Mouse (Mus musculus) layer of hippocampus, adult 9-11 months (tissue): ENCODE measurements around the gene Btnl2.

Experiments
- DNase-seq: peaks from one replicate; pipeline ENCODE4 v3.0.0; 2022

Btnl2 gene

DNA sequence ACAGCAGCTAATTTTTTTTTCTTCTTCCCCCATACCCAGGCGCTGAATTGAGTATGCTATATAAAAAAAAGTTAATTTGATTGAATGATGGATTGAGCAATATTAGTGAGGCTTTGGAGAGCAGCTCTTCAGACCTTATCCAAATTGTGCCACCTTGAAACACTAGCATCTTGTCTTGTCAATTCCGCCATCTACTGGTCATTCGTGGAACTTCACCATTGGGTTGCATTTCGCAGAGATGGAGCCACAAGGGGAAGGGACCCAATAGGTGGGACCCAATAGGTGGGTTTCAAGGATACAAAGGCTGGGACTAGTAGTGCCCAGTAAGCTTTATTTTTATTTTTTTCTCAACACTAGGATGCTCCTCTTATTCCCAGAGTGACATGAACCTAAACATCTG, 5.2 kb upstream of the Btnl2 start:
- DNase-seq: peak; percentile 72

DNA sequence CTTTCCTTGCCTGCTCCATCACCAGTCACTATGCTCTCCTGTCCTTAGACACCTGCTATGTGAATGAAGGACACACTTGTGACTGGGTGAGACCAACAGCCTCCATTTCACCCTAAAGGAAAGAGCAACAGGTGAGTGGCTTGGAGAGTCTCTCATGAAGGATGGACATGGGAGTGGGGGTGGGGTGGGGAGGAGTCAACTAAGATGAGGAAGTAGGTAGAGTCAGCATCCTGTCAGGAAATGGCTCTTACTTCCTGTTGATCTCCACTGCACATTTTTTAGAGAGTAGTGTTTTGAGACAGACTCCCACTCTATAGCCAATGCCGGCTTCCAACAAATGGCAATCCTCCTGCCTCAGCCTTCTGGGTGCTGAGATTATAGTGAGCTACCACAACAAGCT, 318 bp downstream of the Btnl2 start:
- no peak for DNase-seq

DNA sequence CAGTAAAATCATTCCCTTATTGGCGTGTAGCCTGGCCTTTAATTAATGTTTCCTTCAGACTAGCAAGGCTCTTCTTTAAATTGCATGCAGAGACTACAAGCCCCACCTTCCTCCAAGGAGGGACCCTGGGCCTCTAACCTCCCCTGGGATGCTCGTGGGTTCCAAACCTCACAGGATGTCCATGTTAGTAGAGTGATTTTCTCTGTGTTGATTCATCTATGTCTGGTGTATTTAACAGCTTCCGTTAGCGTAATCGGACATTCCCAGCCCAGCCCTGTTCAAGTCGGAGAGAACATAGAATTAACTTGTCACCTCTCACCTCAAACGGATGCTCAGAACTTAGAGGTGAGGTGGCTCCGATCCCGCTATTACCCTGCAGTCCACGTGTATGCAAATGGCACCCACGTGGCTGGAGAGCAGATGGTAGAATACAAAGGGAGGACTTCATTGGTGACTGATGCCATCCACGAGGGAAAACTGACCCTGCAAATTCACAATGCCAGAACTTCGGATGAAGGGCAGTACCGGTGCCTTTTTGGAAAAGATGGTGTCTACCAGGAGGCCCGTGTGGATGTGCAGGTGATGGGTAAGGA, 8.4 kb downstream of the Btnl2 start:
- DNase-seq: no peak

DNA sequence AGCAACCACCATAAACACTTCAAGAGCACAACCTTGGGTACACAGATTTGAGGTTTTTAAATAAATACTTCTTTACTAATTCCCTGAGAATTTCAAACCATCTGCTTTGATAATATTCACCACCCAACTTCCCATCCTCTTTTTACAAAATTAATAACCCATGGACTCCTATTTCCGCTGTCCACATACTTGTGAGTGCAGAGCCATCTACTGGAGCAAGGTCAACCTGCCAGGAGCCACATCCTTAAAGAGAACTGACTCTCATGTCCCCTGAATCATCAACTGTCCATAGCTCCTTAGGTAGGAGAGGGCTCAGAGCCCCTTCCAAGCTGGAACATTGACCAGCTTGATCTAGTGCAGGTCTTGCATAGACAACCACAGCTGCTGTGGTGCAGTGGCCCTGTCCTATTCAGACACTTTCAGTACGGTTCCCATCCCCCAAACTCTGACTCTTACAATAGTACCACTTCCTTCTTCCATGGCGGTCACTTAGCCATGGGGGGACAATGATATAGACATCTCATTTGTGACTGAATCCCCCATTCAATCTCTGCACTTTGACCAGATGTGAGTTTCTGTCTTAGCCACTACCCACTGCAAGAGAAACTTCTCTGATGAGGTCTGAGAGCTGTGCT, 9.2 kb downstream of the Btnl2 start:
- peak; percentile 25 for DNase-seq

DNA sequence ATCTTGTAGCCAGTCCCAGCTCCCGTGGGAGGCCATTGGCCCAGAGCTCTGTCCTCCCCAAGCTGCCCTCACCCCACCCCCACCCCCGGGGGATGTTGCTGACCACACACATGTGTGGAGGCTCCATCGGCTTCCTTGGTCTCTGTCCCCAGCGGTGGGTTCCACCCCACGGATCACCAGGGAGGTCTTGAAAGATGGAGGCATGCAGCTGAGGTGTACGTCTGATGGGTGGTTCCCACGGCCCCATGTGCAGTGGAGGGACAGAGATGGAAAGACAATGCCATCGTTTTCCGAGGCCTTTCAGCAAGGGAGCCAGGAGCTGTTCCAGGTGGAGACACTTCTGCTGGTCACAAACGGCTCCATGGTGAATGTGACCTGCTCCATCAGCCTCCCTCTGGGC, 10.4 kb downstream of the Btnl2 start:
- DNase-seq: no peak

DNA sequence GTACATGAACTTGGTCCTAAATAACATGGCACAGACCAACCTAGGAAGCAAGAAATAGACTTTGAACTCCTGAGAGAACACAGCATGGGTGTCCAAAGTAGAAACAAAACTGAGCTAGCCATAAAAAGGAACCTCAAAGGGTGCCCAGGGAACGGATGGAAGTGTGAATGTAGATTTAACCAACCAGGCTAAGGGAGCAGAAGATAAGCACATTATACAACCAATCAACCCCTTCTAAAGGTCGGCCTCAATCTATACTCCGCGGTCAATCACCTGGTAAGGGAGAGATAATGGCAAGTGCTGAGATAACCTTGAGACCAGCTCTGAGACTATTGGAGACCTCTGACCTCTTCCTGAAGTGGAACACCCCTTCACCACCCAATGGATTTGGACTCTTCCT, 15.9 kb downstream of the Btnl2 start:
- no peak for DNase-seq

DNA sequence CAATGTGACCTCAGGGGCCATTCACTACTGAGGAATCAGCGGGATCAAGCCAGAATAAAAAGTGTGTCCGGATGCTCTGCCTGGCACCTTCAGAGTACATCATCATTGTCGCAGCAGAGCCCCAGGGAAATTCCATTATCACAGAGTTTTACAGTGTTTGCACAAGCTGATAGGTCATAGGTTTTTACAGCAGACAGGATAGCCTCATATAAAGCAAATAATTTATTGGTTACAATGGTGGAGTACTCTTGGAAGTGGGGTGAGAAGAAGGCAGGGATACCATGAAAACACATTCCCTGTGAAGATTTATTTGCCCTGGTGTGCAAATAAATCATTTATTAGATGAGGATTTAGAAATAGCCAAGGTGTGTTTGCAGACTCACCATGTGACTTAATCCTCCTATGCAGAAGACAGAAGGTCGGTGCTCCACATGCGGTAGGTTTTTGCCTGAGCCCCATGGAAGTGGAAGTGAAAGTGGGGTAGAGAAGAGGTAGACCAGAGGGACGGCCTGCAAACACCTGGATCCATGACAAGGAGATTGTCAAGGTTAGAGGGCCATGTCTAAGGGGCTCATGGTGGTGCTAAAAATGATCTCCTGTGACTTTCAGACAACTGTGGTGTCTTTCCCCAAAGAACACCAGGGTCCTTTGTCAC, 18.6 kb downstream of the Btnl2 start:
- no peak for DNase-seq

DNA sequence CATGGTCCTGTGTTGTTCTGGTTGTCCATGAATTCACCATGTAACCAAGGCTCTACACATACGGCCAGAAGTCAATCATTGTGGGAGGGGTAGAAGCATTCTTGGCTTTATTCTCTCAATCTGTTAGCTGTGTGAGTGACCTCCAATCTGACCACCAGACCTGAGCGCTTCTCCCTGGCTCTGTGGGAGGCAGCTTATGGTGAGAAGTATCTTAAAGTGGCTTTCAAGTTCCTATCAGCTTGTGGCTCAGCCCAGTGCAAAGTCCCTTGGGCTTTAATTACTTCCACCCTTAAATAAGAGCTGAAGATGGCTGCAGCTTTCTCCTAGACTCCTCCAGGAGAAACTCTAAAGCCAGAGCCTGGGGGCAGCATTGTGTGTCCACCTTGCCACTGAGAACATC, 22.2 kb downstream of the Btnl2 start, which contains the start of gene Btnl1:
TSS of gene Btnl1 (plus strand) at position 286 of the 400 bp plus-strand sequence.
- DNase-seq: no peak

DNA sequence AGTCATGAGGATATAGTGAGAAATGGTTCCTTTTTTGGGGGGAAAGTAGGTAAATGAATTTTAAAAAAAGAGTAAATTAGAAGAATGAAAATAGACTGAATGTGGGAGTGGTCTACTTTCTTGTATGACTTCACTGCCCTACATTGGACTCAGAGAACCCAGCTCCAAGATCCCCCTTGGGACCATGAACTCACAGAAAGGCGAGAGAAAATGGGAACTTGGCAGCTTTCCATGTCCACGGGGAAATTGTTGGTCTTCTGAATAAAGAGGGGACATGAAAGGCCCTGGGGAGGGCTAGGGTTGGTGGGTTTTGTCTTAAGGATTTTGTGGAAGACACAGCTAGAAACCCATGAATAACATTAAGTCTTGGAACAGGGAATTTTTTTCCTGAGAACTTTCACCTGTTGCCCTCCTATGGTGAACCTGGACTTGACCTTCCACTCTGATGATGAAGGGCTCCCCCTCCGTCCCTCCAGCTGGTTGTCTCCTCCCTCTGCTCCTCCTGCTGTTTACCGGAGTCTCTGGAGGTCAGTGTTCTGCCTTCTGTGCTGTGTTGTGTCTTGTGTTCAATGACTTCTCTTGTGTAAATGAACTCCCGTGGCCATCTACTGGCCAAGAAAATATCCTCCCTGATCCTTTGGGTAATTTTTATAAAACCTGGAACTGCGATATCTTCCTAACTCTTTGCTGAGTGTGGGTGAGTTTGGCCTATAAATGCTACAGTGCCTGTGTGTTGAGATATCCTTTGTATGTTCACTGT, 23.0 kb downstream of the Btnl2 start:
- no peak for DNase-seq

DNA sequence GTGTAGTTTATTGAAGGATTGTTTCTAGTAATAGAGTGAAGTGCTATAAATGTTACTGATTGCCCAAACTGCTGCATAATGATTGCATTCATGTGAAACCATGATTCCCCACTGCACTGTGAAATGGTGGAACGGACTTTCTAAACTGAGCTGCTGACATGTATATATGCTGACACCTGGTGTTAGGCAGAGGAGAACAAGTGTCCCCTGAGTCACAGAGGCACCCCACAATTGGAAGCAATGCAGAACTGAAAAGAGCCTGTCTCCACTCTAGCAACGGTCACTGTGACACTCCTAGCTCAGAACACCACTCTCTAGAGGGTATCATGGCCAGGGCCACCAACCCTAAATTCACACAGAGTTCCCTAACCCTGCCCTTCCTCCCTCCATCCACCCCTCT, 24.1 kb downstream of the Btnl2 start:
- DNase-seq: no peak

DNA sequence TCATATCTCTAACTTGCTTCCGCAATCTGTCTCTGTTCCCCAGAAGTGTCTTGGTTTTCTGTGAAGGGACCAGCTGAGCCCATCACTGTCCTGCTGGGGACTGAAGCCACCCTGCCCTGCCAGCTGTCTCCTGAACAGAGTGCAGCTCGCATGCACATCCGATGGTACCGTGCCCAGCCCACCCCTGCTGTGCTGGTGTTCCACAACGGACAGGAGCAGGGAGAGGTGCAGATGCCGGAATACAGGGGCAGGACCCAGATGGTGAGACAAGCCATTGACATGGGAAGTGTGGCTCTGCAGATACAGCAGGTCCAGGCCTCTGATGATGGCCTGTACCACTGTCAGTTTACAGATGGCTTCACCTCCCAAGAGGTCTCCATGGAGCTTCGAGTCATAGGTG, 24.8 kb downstream of the Btnl2 start:
- DNase-seq: no peak

DNA sequence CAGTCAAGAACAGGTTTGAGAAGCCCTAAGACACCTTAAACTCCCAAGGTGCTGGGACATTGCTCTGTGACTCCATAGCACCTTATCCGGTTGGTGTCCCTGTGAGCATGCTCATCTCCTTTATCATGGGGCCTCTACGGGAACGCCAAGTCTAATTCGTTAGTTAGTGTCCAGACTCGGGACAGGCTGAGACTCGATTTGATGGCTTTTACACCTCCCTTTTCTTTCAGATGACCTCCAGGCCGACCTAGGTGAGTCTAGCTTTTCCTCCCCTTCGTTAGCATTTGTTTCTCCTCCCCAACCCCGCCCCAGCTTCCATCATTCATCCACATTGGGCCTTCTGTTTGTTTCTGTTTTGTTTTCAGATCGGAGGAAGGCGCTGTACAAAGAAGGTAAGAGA, 27.3 kb downstream of the Btnl2 start:
- no peak for DNase-seq

DNA sequence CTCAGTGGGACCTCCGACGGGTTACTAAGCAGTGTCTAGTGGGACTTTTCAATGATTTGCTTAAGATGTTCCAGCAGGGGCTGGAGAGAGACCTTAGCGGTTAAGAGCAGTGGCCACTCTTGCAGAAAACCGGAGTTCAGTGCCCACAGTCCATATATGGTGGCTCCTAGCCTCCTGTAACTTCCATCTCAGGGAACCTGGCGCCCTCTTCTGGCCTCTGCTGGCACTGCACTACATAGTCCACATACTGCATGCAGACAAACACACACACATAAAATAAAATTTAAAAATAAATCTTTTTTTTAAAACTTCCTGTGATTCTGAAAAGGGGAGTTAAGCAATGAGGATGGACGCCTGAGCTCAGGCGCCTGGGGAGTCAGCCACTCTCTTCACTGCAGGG, 28.6 kb downstream of the Btnl2 start:
- no peak for DNase-seq

DNA sequence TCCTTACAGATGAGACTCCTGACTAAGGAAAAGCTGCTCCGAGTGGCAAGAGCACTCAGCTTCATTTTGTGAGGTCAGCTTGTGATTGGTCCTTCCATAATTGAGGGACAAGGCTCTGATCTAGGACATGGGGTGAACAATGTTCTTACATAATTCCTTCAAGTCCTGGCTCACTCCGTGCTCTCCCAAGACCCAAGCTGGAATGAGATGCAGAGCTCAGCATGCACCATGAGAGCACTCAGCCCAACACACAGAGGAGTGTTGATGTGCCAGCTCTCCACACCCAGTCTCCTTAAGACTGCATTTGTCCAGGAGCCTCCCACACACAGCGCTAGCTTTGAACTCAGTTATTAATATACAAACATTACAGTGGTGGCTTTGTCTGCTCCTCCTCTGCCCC, 30.1 kb downstream of the Btnl2 start:
- DNase-seq: no peak

DNA sequence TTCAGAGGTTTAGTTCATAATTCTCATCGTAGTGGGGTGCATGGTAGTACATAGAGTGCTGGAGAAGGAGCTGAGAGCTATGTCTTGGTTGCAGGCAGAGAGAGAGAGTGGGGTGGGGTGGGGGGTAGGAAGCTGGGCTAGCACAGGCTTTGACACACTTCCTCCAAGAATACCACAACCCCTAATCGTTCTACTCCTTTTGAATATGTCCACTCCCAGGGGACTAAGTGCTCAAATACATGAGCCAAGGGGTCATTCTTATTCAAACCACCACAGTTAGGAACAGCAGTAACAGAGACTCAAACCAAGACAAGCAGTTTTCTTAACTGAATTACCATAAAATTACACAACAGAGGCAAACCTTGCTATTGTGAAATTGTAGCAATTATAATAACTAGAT, 32.0 kb downstream of the Btnl2 start:
- DNase-seq: no peak

DNA sequence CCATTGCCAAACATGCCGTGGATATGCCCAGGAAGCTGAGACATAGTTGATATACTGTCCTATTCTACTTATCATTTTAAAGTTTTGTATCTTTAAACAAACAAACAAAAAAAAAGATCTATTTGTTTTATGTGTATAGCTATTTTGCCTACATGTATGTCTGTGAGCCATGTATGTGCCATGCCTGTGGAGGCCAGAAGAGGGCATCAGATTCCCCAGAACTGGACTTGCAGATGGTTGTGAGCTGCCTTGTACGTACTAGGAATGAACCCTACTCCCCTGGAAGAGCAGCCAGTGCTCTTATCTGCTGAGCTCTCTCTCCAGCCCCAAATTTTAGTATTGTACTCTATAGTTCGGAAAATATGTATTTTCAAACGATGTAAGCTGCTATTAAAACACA, 33.9 kb downstream of the Btnl2 start:
- DNase-seq: peak; percentile 17

DNA sequence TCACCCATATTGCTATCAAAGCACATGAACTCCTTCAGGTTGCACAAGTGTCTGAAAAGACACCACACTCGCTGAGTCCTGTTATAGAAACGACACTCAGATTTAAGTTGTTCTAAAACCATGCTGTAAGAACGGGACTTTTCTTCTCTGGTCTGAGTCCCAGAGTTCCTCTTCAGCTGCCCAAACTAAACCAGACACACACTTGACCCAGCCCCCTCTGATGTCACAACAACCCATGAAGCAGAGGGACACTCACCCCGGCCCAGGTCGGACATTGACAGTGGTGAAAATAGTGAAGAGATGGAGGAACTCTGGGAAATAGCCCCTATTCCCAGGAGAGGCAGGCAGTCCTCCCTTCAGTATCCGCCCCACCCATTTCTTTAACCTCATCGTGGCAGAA, 36.9 kb downstream of the Btnl2 start:
- DNase-seq: no peak

DNA sequence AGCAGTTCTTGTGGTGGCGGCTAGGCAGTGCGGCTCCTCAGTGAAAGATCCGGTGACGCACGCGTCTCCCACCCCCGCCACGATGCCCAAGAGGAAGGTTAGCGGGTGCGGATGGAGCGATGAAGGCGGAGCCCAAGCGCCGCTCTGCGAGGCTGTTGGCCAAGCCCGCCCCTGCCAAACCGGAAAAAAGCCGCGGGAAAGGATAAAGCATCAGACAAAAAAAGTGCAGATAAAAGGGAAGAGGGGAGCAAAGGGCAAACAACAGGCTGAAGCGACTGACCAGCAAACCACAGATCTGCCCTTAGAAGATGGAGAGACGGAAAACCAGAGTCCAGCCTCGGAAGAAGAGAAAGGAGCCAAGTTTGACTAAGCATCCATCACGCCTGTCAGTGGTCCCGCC, 37.7 kb downstream of the Btnl2 start:
- DNase-seq: no peak

DNA sequence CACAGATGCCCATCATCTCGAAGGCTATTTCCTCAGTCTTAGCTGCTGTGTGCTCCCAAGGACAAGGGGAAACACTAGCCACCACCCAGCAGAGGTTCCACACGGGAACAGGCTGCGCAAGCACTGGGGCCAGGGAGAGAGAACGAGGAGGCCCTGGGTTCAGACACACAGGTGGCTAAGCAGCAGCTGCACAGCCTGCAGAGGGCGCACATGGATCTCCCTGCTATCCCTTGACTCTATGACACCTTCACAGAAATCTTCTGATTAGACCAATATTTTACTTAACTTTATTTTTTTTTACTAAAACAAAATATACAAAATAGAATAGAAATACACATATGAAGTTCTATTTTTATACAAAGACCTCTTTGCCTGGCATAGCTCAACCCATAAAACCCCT, 42.7 kb downstream of the Btnl2 start:
- DNase-seq: no peak

DNA sequence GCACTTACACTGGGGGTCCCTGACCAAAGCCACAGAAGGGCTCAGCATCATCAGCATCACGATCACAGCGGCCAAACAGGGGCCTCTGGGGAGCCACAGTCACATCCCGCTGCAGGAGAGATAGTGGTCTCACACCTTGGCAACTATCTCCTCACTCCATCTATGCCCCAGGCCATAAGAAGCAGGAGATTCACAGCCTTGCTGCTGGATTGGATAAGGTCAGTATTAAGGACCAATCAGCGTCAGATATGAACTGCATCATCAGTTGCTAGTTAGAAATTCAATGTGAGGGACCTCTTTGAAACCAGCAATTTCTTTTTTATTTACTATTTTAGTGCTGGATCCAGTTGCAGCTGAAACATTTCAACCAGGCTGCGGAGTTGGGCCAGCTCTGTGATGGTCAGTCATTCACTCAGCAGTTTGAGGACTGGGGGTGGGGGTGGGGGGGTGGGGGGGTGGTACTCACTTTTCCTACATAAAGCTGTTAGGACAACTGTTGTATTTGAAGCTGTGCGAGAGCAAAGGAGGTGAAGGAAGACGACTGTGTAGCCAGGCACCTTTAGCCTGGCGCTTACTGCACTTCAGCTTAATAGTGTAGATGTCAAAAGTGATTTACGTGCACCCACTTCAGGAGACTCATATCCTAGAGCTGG, 43.6 kb downstream of the Btnl2 start:
- peak; percentile 86 for DNase-seq

DNA sequence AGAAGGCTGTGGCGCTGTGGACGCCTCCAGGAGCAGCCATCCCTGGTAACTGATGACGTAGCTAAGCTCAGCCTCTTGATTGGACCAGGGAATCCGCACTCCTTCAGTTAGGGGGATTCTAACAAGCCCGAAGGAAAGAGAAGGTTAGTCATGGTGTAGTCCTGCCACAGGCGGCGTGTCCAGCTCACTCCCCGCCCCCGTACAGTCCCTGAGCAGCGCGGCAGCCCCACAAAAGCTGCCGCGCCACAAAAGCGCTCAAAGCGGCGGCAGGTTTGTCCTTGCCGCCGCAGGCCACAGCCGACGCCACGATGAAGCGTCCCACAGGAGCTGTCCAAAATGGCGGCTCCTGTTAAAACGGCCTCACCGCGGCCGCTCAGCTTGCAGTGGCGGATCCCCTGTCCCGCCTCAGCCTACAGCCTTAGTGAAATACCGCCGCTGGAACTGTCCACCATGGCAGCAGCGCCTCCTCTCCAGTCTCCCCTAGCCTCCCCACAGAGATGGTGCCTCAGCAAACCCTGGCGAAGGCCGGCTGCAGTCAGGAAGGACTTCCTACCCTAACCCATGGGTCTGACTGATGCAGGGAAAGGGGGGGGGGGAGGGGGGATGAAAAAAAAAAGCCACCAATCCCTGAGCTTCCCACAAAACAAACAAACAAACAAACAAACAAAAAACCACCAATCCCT, 44.2 kb downstream of the Btnl2 start, which contains the start of gene BC051142:
TSS of gene BC051142 (plus strand) at position 110 of the 683 bp plus-strand sequence.
- peak; percentile 89 for DNase-seq

DNA sequence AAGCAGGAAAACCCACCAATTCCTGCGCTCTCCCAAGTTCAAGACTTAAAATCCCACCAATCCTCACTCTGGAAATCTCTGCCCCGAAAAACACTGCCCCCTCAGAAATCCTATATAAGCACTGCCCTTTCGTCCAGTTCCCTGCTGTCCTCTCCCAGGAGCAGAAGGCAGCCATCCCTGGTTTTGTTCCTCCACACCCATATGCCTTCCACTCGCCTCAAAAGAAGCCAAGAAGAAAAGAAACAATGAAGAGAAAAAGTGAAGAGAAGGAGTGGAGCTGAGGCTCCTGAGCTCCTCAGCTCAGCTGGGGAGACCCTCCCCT, 44.7 kb downstream of the Btnl2 start:
- DNase-seq: no peak

DNA sequence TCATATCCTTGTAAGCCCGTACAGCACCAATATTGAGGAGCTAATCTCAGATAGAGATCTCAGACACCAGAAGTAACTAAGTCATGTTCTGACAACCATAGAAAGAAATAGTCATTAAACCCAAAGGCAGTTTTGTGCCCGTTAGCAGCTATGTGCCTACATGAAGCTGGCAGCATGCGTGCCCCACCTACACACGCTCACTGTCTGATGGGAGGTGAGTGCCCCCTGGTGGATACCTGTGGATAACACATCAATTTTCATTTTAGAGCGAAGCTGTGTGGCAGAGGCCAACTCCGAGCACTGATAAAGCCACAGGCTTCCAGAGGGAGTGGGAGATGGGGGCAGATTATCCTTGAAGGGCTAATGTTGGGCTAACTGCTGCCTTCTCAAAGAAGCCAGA, 56.5 kb downstream of the Btnl2 start:
- DNase-seq: peak; percentile 76
